Mouse (Mus musculus): ENCODE results near the gene Pcnx.

Gene Pcnx

GRCm38 (mm10) chr12:81855031-81855430, 4.8 kb upstream of the Pcnx start:
- no peak for DNase-seq (ENCODE audit: low spot score)

DNA sequence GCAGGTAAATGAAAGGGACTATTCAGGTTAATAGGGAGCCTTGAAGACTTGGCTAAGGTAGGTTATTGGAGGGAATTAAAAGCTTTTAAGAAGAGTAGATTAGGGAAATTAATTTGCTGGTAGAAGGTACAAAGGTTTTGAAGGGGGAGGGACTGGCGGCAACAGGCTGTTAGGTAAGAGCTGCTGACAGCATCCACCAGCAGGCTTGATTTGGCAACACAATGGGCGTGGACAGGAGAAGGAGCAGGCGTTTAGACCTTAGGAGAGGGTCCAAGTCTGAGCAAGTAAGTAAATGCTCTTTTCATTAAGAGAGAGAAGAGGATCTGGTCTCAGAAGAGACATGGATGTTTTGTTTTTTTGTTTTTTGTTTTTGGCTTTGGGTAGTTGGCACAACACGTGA, 3.1 kb upstream of the Pcnx start:
- DNase-seq (ENCODE audit: low spot score): peak; percentile 50

GRCm38 (mm10) chr12:81857251-81857650, 2.6 kb upstream of the Pcnx start:
- no peak for DNase-seq (ENCODE audit: low spot score)

- DNase-seq (ENCODE audit: low spot score): no peak
These were observed 1.7 kb upstream of the Pcnx start for GRCm38 (mm10) chr12:81857978-81858569.

DNA sequence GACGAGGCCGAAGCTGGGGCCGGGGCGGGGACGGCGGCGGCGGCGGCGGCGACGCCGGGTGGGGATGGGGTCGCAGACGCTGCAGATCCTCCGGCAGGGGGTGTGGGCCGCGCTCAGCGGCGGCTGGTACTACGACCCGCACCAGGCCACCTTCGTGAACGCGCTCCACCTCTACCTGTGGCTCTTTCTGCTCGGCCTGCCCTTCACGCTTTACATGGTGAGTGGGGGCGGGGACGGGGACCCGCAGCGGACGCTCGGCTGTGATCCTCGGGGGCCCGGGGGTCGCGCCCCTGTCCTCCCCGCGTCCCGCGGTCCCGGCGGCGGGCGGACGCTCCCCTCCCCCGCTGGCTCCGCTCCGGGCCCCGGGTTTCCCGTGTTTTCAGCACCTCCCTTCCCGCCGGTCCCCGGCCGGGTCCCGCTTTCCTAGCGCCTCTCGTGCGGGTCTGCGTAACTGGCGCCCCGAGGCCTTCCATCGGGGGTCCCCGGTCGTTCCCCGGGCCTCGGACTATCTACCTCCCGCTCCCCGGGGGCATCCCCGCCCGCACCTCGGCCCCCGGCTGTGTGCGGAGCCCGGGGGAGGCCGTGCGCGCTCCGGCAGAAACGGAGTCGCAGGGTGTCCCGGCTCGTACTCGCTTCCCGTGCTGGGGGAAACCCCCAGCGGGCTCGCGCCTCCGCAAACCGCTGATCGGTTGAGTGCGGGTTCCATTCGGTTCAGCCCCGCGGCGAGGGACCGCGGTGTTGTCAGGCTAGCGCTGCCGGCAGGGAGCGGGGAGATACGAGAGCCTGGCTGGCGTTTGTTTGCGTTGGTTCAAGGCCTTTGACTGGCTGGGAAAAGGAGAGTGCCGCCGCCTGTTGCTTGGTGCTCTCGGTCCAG, 722 bp downstream of the Pcnx start:
- peak; percentile 75 for DNase-seq (ENCODE audit: low spot score)

GRCm38 (mm10) chr12:81861199-81862085, 1.6 kb downstream of the Pcnx start:
- DNase-seq (ENCODE audit: low spot score): no peak

- no peak for DNase-seq (ENCODE audit: low spot score)
These were observed 2.6 kb downstream of the Pcnx start for GRCm38 (mm10) chr12:81862351-81862802.

- DNase-seq (ENCODE audit: low spot score): no peak
These were observed 4.1 kb downstream of the Pcnx start for GRCm38 (mm10) chr12:81863949-81864348.

DNA sequence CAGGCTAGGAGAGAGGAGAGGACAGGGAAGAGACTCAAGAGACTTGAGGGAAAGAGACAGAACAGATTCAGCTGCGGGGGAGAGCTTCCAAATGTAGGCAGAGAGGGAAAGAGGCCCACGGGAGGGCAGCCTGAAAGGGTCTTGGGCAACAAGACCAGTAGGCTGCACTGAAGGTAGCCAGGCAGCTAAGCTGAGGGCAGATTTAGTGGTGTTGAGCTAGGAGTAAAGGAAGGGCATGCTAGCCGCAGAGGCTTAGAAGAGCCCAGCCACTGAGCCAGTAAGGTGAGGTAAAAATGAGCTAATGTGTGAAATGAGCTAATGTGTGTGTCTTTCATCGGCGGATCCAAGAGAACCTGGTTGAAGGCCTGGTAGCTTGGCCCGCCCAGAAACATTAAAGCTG, 5.4 kb downstream of the Pcnx start:
- DNase-seq (ENCODE audit: low spot score): no peak

DNA sequence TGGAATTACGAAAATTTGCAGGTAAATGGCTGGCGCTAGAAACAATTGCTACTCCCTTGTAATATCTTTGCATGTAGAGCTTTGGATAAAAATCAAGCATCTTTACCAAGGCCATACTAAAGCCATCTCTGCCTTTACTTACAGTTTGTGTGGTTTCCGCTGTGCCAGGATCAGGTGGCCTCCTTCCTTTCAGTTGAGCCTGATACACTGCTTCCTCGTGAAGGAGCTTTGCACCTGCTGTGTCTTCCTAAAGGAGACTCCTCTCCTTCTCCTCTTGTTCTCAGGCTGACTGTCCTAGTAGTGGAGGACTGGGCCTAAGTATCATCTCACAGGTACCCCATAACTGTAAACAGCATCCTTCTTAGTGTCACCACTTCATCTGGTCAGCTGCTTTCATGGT, 7.5 kb downstream of the Pcnx start:
- DNase-seq (ENCODE audit: low spot score): no peak

- no peak for DNase-seq (ENCODE audit: low spot score)
These were observed 9.6 kb downstream of the Pcnx start for GRCm38 (mm10) chr12:81869205-81869940.

DNA sequence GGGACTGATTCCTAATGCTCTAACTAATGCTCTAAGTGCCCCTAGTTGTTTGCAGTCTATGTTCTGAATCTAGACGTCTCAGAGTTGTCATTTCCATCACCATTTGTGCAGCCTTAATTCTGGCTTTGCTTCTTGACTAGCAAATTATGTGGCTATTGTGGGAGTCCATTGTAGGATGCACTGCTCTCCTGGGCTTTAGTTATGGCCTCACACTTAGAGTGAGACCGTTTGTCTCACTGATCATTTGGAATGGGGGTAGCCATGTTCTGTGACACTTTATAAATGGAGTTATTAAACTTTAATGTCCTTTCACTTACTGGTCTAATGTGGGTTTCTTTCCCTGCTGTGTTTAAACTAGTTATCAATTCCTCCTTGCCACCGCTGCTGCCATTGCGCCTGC, 13.5 kb downstream of the Pcnx start:
- no peak for DNase-seq (ENCODE audit: low spot score)

GRCm38 (mm10) chr12:81880161-81880560, 20.3 kb downstream of the Pcnx start:
- no peak for DNase-seq (ENCODE audit: low spot score)

GRCm38 (mm10) chr12:81883255-81884106, 23.7 kb downstream of the Pcnx start:
- peak; percentile 38 for DNase-seq (ENCODE audit: low spot score)

DNA sequence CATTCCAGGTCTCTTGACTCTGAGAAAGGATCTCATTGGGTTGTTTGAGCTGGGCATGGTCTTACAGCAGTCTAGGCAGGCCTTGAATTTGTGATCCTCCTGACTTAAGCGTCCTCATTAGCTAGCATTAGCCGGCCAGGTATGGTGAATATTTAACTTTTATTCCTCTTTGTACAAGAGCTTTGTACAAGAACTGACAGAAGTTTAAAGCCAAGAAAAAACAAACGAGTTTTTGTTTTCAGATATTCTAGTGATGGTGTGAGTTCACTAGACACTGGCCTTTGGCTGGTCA, 24.2 kb downstream of the Pcnx start:
- no peak for DNase-seq (ENCODE audit: low spot score)

DNA sequence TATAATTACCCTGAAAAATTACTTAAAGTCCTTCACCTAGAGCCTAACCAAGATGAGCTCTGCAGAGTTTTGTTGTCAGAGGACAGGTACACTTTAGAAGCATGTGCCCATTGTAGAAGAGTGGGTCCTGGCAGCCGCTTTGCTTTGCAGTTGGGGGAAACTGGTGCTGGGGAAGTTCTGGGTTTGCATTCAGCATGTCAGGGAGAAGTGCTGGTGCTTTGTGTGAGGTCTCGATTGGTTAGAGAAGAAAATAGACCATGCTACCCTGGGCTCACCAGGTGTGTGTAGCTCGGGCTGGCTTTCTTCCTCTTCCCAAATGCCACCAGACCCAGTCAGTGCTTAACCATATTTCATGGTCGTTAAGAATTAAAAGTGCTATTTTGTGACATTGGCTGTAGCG, 25.2 kb downstream of the Pcnx start:
- no peak for DNase-seq (ENCODE audit: low spot score)

DNA sequence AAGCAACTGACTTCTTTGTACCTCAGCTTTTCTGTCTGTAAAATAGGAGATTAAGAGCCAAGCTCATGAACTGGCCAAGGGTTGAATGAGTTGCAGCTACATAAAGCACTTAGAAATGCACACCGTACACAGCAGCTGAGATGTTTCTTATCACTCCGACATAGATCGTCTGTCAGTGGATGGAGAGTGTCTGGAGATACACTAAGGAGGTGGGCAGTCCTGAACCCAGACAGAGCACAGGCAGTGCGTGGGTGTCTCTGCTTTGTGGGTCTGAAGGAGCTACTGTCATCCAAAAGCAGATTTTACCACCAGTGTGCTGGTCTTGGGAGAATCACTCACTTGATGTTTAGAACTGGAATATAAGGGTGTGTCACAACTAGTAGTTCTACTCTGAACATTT, 26.2 kb downstream of the Pcnx start:
- no peak for DNase-seq (ENCODE audit: low spot score)

GRCm38 (mm10) chr12:81888954-81889353, 29.1 kb downstream of the Pcnx start:
- no peak for DNase-seq (ENCODE audit: low spot score)

DNA sequence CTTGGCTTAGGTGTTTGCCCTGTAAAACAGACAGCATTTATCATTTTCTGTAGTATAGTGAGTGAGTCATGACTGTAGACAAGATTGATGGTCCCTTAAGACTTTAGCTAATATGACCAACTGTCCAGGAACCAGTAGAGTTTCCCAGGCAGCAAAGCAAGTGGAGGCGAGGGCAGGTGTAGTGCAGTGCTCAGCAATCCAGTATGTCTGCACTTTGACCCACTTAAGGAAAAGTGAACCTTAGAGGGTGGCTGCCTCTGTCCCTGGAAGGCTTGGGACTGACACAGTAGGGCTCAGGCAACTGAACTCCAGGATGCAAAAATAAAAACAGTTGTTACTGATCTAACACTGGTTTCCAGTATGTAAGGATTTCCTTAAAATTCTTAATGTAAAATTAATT, 32.1 kb downstream of the Pcnx start:
- no peak for DNase-seq (ENCODE audit: low spot score)

GRCm38 (mm10) chr12:81894311-81894710, 34.5 kb downstream of the Pcnx start:
- DNase-seq (ENCODE audit: low spot score): no peak

DNA sequence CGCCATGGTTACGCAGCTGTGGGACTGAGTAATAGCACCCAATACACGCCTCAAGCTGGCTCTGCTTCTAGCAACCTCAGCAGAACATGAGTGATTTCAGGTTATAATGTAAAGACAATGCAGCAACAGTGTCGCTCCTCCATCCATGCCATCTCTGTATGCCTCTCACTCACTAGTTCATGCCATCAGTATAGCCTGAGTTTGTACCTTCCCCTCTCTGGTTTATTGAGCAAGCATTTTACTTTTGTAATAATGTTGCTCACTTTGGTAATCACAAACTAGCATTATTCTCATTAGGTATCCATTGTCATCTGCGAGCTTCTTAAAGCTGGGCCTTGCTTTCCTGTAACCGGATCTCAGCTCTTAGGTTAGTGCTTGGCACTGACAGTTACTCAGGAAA, 36.2 kb downstream of the Pcnx start:
- no peak for DNase-seq (ENCODE audit: low spot score)

Data from yolk sac, embryonic 10.5 days (tissue).